Mouse (Mus musculus) stomach, embryonic 16.5 days (tissue): ENCODE measurements around the gene Trpm3. TPM values are rescaled to one million over a fixed set of nuclear protein-coding genes. Genes with fewer than 3 reads are reported as not detected.

Experiments
- ATAC-seq: fragments of 200-750 bp; cut with Nextera tagmentation; 2 replicates; pipeline ENCODE4 v1.8.0; 2017; ENCODE audit warnings: moderate number of reproducible peaks, moderate TSS enrichment; ENCODE audit not compliant: insufficient read depth, low FRiP score
- H3K27ac ChIP-seq: fragments of 300-500 bp; sonication (generic); 2 replicates; pipeline ENCODE4 v1.5.1; 2014; ENCODE audit warnings: low read length
- H3K27me3 ChIP-seq: fragments of 300-500 bp; sonication (generic); 2 replicates; pipeline ENCODE4 v1.6.1; 2014; ENCODE audit warnings: low read length, control low read depth, mixed read lengths; ENCODE audit not compliant: control insufficient read depth, insufficient read depth
- H3K36me3 ChIP-seq: fragments of 300-500 bp; sonication (generic); 2 replicates; pipeline ENCODE4 v1.6.1; 2014; ENCODE audit warnings: low read length; ENCODE audit not compliant: control insufficient read depth, insufficient read depth
- H3K4me1 ChIP-seq: fragments of 300-500 bp; sonication (generic); 2 replicates; pipeline ENCODE4 v1.6.1; 2014; ENCODE audit warnings: low read length, control low read depth, mixed read lengths; ENCODE audit not compliant: control insufficient read depth, insufficient read depth
- H3K4me2 ChIP-seq: fragments of 300-500 bp; sonication (generic); 2 replicates; pipeline ENCODE4 v1.6.1; 2014; ENCODE audit warnings: low read depth, low read length, mixed read lengths
- H3K4me3 ChIP-seq: fragments of 300-500 bp; sonication (generic); replicated peaks from 2 replicates; pipeline ENCODE4 v1.5.1; 2014; ENCODE audit warnings: mild to moderate bottlenecking, low read length
- H3K9ac ChIP-seq: fragments of 300-500 bp; sonication (generic); 2 replicates; pipeline ENCODE4 v1.6.1; 2014; ENCODE audit warnings: low read length
- H3K9me3 ChIP-seq: fragments of 300-500 bp; sonication (generic); replicated peaks from 2 replicates; pipeline ENCODE4 v1.6.1; 2016; ENCODE audit warnings: low read length, control low read depth; ENCODE audit not compliant: control insufficient read depth
- WGBS: fragments of 180-500 bp; shearing (Covaris S2); extraction: QIAGEN DNeasy Blood & Tissue Kit; methylation state at CpG from one replicate; pipeline ENCODE4 v1.1.7; 2014; 5-methylcytosine and 5-hydroxymethylcytosine counted together
- polyA plus RNA-seq: library from polyadenylated mRNA; unstranded; fragments of >200 nt; fragmentation: Nextera tagmentation; extraction: Ambion mirVana; gene quantifications from 2 replicates; pipeline ENCODE4 v1.2.1, GENCODE M21; 2015

Trpm3 gene
- polyA plus RNA-seq, 1 experiment from 2014 or later: 1.0 TPM

- peak; percentile 46 for ATAC-seq
- Histone ChIP-seq H3K4me1 (peaks cover 11% of the 10 kb centered on the region), H3K4me3 (peak overlapping the region; percentile 29), H3K27ac (peak overlapping the region; percentile 88), H3K36me3 (no peaks in the 10 kb centered on the region), H3K9me3 (no peaks in the 10 kb centered on the region), H3K27me3 (no peaks in the 10 kb centered on the region), H3K9ac (peak overlapping the region; percentile 43; the same call in 1 of the 2 replicates), H3K4me2 (peak overlapping the region; percentile 56)
- WGBS: 18% methylated on average over 16 of the region's 16 CpGs
Observed at GRCm38 (mm10) chr19:22915868-22916642, 777.2 kb downstream of the Trpm3 start.

- Histone ChIP-seq H3K9me3 (no peaks in the 10 kb centered on the region), H3K4me3 (no peak overlapping the region), H3K4me1 (peaks cover 11% of the 10 kb centered on the region), H3K36me3 (no peaks in the 10 kb centered on the region), H3K27ac (peak overlapping the region; percentile 88), H3K27me3 (no peaks in the 10 kb centered on the region), H3K9ac (peak overlapping the region; percentile 20; the same call in 1 of the 2 replicates), H3K4me2 (peak overlapping the region; percentile 56)
- WGBS: 19% methylated on average over 18 of the region's 18 CpGs
- peak; percentile 96 for ATAC-seq
Observed at GRCm38 (mm10) chr19:22916643-22917344, 777.9 kb downstream of the Trpm3 start.

GRCm38 (mm10) chr19:22917345-22917735, 778.5 kb downstream of the Trpm3 start:
- no peak overlapping the region for H3K4me2 ChIP-seq
- WGBS: 49% methylated on average over 3 of the region's 3 CpGs
- no peak overlapping the region for H3K9ac ChIP-seq
- no peak overlapping the region for H3K4me3 ChIP-seq
- no peak for ATAC-seq
- H3K36me3 ChIP-seq: no peaks in the 10 kb centered on the region
- H3K27me3 ChIP-seq: no peaks in the 10 kb centered on the region
- H3K4me1 ChIP-seq: peaks cover 11% of the 10 kb centered on the region
- peak overlapping the region; percentile 88 for H3K27ac ChIP-seq
- H3K9me3 ChIP-seq: no peaks in the 10 kb centered on the region

- Histone ChIP-seq H3K4me1 (peaks cover 10% of the 10 kb centered on the region), H3K36me3 (no peaks in the 10 kb centered on the region), H3K4me2 (no peak overlapping the region), H3K27ac (no peak overlapping the region), H3K9ac (no peak overlapping the region), H3K9me3 (no peaks in the 10 kb centered on the region), H3K27me3 (no peaks in the 10 kb centered on the region), H3K4me3 (no peak overlapping the region)
- 67% methylated on average over 5 of the region's 5 CpGs for WGBS
- no peak for ATAC-seq
Observed at GRCm38 (mm10) chr19:22920949-22921348, 782.1 kb downstream of the Trpm3 start.

- ATAC-seq: no peak
- WGBS: 79% methylated on average over 18 of the region's 18 CpGs
- Histone ChIP-seq H3K27ac (no peak overlapping the region), H3K4me1 (no peaks in the 10 kb centered on the region), H3K4me2 (no peak overlapping the region), H3K36me3 (no peaks in the 10 kb centered on the region), H3K27me3 (no peaks in the 10 kb centered on the region), H3K9ac (no peak overlapping the region), H3K9me3 (no peaks in the 10 kb centered on the region), H3K4me3 (no peak overlapping the region)
Observed at GRCm38 (mm10) chr19:22922871-22923670, 784.2 kb downstream of the Trpm3 start.

- 81% methylated on average over 3 of the region's 3 CpGs for WGBS
- 0 out of 2 replicates have a peak, but pooled peaks cover under 1% of the 10 kb centered on the region for H3K4me1 ChIP-seq
- no peaks in the 10 kb centered on the region for H3K27me3 ChIP-seq
- H3K9me3 ChIP-seq: no peaks in the 10 kb centered on the region
- H3K27ac ChIP-seq: no peak overlapping the region
- no peaks in the 10 kb centered on the region for H3K36me3 ChIP-seq
- no peak overlapping the region for H3K9ac ChIP-seq
- H3K4me3 ChIP-seq: no peak overlapping the region
- H3K4me2 ChIP-seq: no peak overlapping the region
- ATAC-seq: no peak
Observed at GRCm38 (mm10) chr19:22925284-22925683, 786.4 kb downstream of the Trpm3 start.

GRCm38 (mm10) chr19:22926753-22927152, 787.9 kb downstream of the Trpm3 start:
- Histone ChIP-seq H3K4me2 (no peak overlapping the region), H3K36me3 (no peaks in the 10 kb centered on the region), H3K9me3 (no peaks in the 10 kb centered on the region), H3K9ac (no peak overlapping the region), H3K27me3 (no peaks in the 10 kb centered on the region), H3K27ac (no peak overlapping the region), H3K4me1 (0 out of 2 replicates have a peak, but pooled peaks cover 3% of the 10 kb centered on the region), H3K4me3 (no peak overlapping the region)
- 75% methylated on average over 9 of the region's 9 CpGs for WGBS
- ATAC-seq: no peak

- Histone ChIP-seq H3K36me3 (no peaks in the 10 kb centered on the region), H3K4me1 (0 out of 2 replicates have a peak, but pooled peaks cover 3% of the 10 kb centered on the region), H3K4me2 (no peak overlapping the region), H3K27me3 (no peaks in the 10 kb centered on the region), H3K27ac (no peak overlapping the region), H3K4me3 (no peak overlapping the region), H3K9ac (no peak overlapping the region), H3K9me3 (no peaks in the 10 kb centered on the region)
- ATAC-seq: no peak
- WGBS: 89% methylated on average over 6 of the region's 6 CpGs
Observed at GRCm38 (mm10) chr19:22928366-22928765, 789.5 kb downstream of the Trpm3 start.
